Mouse (Mus musculus): Measurements from ENCODE around the gene Slc35d2. TPM values are rescaled to one million over a fixed set of nuclear protein-coding genes. Genes with fewer than 3 reads are reported as not detected.

Gene Slc35d2
- 31.5 TPM for polyA plus RNA-seq (2017; shearing (Covaris generic))

DNA sequence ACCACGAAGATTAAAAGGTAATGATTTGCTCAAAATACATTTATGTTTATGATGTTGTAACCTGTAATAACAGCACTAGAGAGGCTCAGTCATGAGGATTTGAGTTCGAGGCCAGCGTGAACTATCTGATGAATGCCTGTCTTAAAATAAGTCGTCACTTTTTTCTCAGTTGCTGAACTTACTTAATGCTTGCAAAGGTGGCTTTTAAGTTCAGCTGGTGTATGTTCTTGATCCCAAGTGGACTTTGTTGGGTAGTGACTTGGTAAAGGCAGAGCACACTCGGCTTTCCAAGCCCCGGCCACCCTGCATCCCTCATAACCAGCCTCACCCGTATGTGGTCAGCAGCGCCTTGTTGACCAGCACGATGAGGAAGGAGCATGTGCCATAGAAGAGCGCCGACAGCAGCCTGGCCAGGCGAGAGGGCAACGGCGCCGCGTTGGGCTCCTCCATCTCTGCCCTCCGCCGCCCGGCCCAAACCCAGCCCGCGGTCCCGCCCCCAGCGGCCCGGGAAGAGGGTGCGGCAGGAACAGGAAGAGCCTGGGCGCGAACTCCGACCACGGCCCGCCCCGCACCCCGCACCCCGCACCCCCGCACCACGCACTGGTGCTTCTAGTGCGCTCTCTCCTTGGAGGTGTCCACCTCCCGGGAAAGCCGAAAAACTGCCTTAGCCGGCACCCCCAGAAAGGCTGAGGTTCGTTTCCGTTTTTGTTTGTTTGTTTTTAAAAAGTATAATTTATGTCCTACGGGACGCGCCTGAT is at the start of gene Slc35d2:
Slc35d2 (minus strand) TSS at position 511 of the 758 bp plus-strand sequence.

DNA sequence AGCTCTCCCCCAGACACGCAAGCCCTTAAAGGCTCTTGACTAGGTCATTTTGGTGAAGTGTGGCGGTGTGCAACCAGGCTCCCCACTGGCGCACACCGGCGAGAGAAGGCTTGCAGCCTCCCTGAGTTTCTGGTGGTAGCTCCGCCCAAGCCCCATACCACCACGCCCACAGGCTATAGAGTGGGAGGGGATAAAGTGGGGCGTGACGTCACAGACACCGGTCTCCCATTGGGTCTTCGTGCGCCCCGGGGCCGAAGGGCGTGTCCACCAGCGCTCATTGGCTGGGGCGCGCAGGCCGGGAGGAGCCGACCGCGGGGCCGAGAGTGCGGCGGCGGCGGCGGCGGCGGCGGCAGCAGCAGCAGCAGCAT is 32.4 kb upstream of the Slc35d2 start, which contains the start of gene Habp4:
Habp4 (plus strand) TSS at position 277 of the 368 bp plus-strand sequence.

DNA sequence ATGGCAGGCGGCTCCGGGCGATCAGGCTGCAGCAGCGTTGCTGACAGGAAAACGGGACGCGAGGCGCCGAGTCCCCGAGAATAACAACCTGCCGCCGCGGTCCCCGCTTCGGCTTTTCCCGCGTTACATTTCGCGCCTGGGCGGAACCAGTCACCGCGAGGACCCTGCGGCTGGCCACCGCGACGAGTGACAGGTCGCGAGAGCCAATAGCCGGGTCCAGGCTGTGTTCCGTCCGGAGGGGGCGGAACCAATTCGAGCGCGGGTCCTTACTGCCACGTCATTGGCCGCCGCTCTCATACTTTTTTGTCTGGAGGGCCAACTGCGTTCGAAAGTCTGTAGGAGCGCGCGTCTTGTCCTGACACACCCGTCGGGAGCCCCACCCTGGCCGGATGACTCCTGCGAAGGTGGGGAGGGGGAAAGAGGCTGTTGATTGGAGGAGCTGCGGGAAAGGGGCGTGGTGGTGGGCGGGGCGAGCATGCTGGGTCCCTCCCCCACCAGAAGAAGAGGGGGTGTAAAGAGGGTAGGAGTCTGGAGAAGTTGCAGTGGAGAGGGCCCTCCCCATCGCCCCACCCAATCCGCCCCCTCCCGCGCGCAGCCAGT is 24.0 kb upstream of the Slc35d2 start, which contains the start of gene Zfp367:
Zfp367 (minus strand) TSS at position 120 of the 600 bp plus-strand sequence.

DNA sequence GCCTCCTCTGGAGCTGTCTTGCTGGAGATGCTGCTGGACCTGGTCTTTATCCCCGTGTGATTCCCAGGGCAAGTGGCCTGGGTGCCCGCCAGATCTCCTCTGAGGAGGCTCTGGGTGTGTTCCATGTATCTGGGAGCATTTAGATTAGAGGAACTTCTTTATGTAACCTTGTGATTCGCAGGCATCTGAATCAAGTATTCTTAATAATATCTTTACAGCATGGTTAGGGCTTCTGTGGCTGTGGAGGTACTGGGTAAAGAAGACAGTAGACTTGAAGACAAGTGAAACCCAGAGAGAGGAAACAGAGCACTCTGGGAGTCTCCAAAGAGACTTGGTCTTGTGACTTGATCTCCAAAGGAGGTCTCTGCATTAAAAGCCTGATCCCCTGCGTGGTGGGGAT is 40.0 kb downstream of the Slc35d2 start, which contains the start of gene Hsd17b3:
Hsd17b3 (minus strand) TSS at position 101 of the 400 bp plus-strand sequence.

Other genes with a start within 250 kb of the Slc35d2 start
- not detected for gene Hsd17b3, start 40.1 kb downstream of the Slc35d2 start, polyA plus RNA-seq (2017; shearing (Covaris generic))
- gene Zfp367, start 23.8 kb upstream of the Slc35d2 start, polyA plus RNA-seq (2017; shearing (Covaris generic)): 8.1 TPM
- gene Habp4, start 32.5 kb upstream of the Slc35d2 start, polyA plus RNA-seq (2017; shearing (Covaris generic)): 3.4 TPM
- 6.8 TPM for gene Cdc14b, start 145.9 kb upstream of the Slc35d2 start, polyA plus RNA-seq (2017; shearing (Covaris generic))
- 8.6 TPM for gene Aaed1, start 183.3 kb upstream of the Slc35d2 start, polyA plus RNA-seq (2017; shearing (Covaris generic))
- gene Ctsl, start 241.5 kb upstream of the Slc35d2 start, polyA plus RNA-seq (2017; shearing (Covaris generic)): 15.7 TPM

Data from inflammation-experienced regulatory T-cells, adult 16 weeks (primary cell).